Mouse (Mus musculus) heart, embryonic 12.5 days (tissue): ENCODE measurements around the gene Grik5. TPM values are rescaled to one million over a fixed set of nuclear protein-coding genes. Genes with fewer than 3 reads are reported as not detected.

Experiments used
- ATAC-seq: fragments of 200-750 bp; cut with Nextera tagmentation; 2 replicates; pipeline ENCODE4 v1.8.0; 2017; ENCODE audit warnings: moderate TSS enrichment, moderate library complexity; ENCODE audit not compliant: insufficient number of reproducible peaks, low FRiP score
- H3K27ac ChIP-seq: fragments of 300-500 bp; sonication (generic); 2 replicates; pipeline ENCODE4 v1.5.1; 2016; ENCODE audit warnings: mild to moderate bottlenecking, moderate library complexity; ENCODE audit not compliant: poor library complexity, severe bottlenecking
- H3K27me3 ChIP-seq: fragments of 300-500 bp; sonication (generic); replicated peaks from 2 replicates; pipeline ENCODE4 v1.6.1; 2016; ENCODE audit warnings: mild to moderate bottlenecking, moderate library complexity
- H3K36me3 ChIP-seq: fragments of 300-500 bp; sonication (generic); 2 replicates; pipeline ENCODE4 v1.6.1; 2016; ENCODE audit warnings: mild to moderate bottlenecking, moderate library complexity
- H3K4me1 ChIP-seq: fragments of 300-500 bp; sonication (generic); replicated peaks from 2 replicates; pipeline ENCODE4 v1.6.1; 2016; ENCODE audit warnings: mild to moderate bottlenecking
- H3K4me2 ChIP-seq: fragments of 300-500 bp; sonication (generic); 2 replicates; pipeline ENCODE4 v1.6.1; 2016; ENCODE audit warnings: mild to moderate bottlenecking, moderate library complexity
- H3K4me3 ChIP-seq: fragments of 300-500 bp; sonication (generic); 2 replicates; pipeline ENCODE4 v1.5.1; 2016; ENCODE audit warnings: mild to moderate bottlenecking
- H3K9ac ChIP-seq: fragments of 300-500 bp; sonication (generic); 2 replicates; pipeline ENCODE4 v1.6.1; 2016; ENCODE audit warnings: mild to moderate bottlenecking, moderate library complexity
- H3K9me3 ChIP-seq: fragments of 300-500 bp; sonication (generic); replicated peaks from 2 replicates; pipeline ENCODE4 v1.6.1; 2016; ENCODE audit warnings: mild to moderate bottlenecking, moderate library complexity
- WGBS: fragments of 180-500 bp; shearing (Covaris S2); methylation state at CpG from one replicate; pipeline ENCODE4 v1.1.7; 2016; 5-methylcytosine and 5-hydroxymethylcytosine counted together
- polyA plus RNA-seq: library from polyadenylated mRNA; unstranded; fragments of >200 nt; fragmentation: Nextera tagmentation; extraction: Ambion mirVana; gene quantifications from 2 replicates; pipeline ENCODE4 v1.2.1, GENCODE M21; 2016

The Grik5 gene
- polyA plus RNA-seq, 1 experiment from 2014 or later, result 7.7 TPM

DNA sequence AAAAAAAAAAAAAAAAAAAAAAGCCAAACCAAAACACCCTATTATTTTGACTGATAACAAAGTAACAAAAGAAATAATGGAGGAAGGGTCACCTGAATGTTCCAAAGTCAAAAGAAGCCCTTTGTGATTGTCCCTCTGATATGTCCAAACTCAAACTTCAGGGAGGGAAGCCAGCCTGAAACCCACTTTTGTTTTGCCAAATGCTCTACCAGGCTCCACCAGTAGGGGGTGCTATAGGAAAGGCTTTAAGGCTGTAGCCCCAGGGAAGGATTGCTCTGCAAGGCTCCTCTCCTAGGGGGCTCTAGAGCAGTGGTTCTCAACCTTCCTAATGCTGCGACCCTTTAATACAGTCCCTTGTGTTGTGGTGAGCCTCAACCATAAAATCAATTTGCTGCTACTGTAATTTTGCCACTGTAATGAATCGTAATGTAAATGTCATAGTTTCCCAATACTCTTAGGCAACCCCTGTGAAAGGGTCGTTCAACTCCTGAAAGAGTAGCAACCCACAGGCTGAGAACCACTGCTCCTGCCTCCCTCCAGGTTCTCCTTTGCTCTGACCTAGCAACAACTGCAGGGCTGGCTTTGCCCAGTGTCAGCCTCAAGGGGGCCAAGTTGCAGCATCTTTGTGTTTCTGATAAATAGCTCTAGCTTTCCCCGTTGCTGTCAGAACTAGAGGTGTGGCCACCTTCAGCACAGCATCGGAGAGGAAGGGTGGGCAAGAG, 42.0 kb downstream of the Grik5 start:
- Histone ChIP-seq H3K36me3 (peaks cover 38% of the 10 kb centered on the region), H3K4me3 (no peak overlapping the region), H3K9ac (no peak overlapping the region), H3K4me2 (no peak overlapping the region), H3K27me3 (no peaks in the 10 kb centered on the region), H3K27ac (no peak overlapping the region), H3K4me1 (peaks cover 16% of the 10 kb centered on the region), H3K9me3 (no peaks in the 10 kb centered on the region)
- no peak for ATAC-seq
- 41% methylated on average over 5 of the region's 5 CpGs for WGBS

DNA sequence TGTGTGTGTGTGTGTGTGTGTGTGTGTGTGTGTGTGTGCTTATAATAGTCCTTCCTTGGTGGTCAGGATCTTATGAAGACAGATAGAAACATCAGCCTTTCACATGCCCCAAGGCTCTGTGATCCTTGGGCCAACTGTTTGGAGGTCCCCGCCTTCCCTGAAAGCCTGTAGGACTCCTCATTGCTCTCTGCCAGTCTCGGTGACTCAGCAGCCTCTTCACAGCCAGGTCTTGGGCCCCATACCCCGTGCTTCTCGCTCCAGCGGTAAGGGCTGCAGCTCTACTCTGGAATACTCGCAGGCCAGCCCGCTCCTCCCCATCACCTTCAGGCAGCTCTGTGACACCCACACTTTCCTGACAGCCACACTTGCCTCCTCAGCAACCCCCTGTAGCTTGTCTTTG, 45.7 kb downstream of the Grik5 start:
- Histone ChIP-seq H3K27me3 (no peaks in the 10 kb centered on the region), H3K27ac (no peak overlapping the region), H3K4me1 (peaks cover 21% of the 10 kb centered on the region), H3K36me3 (peaks cover 40% of the 10 kb centered on the region), H3K9ac (0 out of 2 replicates have a peak overlapping the region, but pooled peaks have one; percentile 6), H3K9me3 (no peaks in the 10 kb centered on the region), H3K4me2 (no peak overlapping the region), H3K4me3 (no peak overlapping the region)
- no peak for ATAC-seq
- 48% methylated on average over 7 of the region's 7 CpGs for WGBS

DNA sequence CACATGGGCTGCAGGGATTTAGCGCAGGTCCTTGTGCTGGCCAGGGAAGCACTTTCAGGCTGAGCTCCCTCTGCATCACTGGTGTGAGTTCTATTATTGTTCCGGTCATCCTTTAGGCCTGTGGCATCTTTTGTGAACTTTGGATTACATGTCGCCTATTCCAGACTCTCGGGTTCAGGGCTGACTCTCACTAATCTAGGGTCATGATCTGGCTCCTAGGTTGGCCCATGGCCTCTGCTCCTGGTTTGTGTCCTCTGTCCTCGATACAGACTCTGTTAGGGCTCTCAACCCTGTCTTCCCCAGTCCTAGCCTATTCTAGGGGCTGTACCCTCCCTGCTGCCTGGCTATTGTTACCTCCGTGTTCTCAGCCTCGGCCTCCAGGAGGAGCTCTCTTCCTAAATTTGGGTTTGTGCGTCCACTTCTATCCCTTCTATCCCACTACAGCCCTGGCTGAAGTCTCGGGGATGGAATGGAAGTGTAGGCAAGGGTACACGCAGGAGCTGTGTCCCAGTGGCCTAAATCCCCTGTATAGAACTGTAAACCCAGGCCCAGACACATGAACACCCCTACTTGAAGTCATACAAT, 46.2 kb downstream of the Grik5 start:
- Histone ChIP-seq H3K9ac (no peak overlapping the region), H3K4me1 (peaks cover 21% of the 10 kb centered on the region), H3K9me3 (no peaks in the 10 kb centered on the region), H3K4me2 (no peak overlapping the region), H3K27me3 (no peaks in the 10 kb centered on the region), H3K4me3 (no peak overlapping the region), H3K36me3 (peaks cover 45% of the 10 kb centered on the region), H3K27ac (no peak overlapping the region)
- 55% methylated on average over 10 of the region's 10 CpGs for WGBS
- ATAC-seq, result no peak

DNA sequence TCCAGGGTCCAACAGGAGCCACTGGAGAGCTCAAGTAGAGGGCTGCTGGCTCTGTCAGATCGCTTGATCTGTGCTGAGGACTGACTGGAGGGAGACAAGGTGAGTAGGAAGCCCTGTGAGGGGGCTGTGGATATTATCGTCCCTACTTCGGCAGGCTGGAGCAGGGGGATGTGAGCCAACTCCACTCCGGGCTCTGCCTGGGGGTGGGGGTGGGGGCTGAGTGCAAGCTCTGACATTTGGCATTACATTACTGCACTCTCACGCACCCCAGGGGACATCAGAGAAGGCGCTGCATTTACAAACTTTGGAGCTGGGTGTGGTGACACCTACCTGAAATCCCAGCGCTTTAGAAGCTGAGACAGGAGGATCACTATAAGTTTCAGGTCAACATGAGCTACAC, 60.6 kb downstream of the Grik5 start:
- Histone ChIP-seq H3K4me3 (no peak overlapping the region), H3K36me3 (peaks cover 38% of the 10 kb centered on the region), H3K9me3 (no peaks in the 10 kb centered on the region), H3K27ac (no peak overlapping the region), H3K27me3 (peaks cover 75% of the 10 kb centered on the region), H3K4me2 (no peak overlapping the region), H3K4me1 (peaks cover 22% of the 10 kb centered on the region), H3K9ac (no peak overlapping the region)
- no peak for ATAC-seq
- 52% methylated on average over 7 of the region's 7 CpGs for WGBS

DNA sequence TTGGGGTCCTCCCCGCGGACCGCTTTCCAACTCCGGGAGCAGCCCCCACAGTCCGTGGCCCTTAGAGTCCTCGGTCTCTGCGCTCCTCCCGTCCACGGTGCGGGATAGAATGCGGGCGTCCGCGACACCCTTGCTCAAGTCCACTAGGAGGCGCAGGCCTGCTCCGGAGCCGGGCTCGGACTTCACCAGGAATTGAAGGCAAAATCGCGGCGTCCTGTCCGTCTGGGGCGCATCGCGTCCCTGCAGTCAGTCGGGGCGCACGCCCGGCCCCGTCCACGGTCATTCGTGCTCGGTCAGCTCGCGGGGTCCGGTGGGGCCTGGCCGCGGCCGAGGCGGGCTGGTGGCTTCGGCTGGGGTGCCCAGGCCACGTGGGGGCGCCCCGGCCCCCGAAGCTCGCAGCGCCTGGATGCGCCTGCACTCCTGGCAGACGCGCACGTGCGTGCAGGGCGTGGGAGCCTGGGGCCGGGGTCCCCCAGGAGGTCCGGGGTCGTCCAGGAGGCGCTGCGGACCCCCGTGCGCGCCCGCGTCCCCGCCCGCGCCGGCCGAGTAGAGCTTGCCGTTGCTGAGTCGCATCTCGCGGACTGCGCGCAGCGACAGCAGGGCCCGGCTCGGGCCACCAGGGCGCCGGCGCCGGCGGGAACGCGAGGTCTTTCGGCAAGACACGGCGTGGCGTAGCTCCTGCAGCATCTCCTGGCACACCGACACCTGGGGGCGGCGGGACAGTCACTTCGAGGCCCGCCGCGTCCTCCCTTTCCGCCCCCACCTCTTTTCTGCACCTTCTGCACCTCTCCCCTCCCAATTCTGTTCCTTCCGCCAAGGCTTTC, 61.8 kb downstream of the Grik5 start:
- Histone ChIP-seq H3K27ac (no peak overlapping the region), H3K4me2 (peak overlapping the region; percentile 83), H3K4me1 (peaks cover 29% of the 10 kb centered on the region), H3K9ac (peak overlapping the region; percentile 38), H3K36me3 (peaks cover 26% of the 10 kb centered on the region), H3K4me3 (peak overlapping the region; percentile 47), H3K9me3 (no peaks in the 10 kb centered on the region), H3K27me3 (peaks cover 87% of the 10 kb centered on the region)
- ATAC-seq, result no peak
- 1% methylated on average over 94 of the region's 97 CpGs for WGBS

DNA sequence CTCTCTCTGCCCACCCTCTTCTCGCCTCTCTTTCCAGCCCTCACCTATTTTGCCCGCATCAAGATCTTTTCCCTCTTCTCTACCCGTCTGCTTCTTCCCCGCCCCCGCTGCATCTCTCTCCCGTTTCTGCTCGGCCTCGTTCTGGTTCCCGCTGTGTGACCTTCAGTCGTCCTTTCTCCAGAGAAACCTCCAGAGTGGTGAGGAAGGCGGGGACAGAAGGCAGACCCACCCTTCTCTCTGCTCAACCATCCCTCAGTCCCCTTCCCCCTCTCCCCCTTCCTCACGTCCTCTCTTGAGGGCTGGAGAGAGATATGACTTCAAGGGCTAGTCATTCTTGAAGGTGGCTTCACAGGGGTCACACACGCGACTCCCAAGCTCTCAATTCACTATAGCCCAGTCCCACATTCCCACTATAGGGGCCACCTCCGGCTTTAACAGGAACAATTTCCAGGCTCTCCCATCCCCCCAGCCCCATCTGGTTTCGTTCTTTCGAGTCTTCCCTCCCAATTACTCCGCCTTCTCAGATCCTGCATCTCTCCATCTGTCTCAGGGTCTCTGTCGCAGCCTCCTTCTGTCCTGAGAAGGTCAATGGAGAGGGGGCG, 62.9 kb downstream of the Grik5 start:
- 8% methylated on average over 20 of the region's 20 CpGs for WGBS
- Histone ChIP-seq H3K4me2 (peak overlapping the region; percentile 51), H3K27me3 (peaks cover 98% of the 10 kb centered on the region), H3K27ac (no peak overlapping the region), H3K9ac (no peak overlapping the region), H3K36me3 (peaks cover 14% of the 10 kb centered on the region), H3K4me3 (peak overlapping the region; percentile 20), H3K4me1 (peaks cover 37% of the 10 kb centered on the region), H3K9me3 (no peaks in the 10 kb centered on the region)
- no peak for ATAC-seq

DNA sequence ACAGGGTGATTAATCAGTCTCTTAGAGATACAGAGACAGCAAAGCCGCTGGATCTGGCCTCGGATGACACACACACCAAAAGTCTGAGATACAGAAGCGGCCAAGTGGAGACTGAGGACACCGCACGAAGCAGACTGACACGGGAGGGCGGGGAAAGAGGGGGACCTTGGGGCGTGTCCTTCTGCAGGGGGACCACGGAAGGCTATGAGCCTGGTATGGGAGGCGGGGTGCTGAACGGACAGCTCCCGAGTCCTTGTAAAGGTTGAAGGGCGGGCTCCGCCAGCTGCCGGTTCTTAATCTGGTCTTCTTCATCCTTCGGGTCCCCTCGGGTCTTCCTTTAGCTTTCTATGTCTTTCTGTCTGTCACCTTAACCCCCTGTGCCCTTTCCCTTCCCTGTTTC, 63.5 kb downstream of the Grik5 start:
- Histone ChIP-seq H3K9ac (no peak overlapping the region), H3K4me1 (peaks cover 37% of the 10 kb centered on the region), H3K4me3 (peak overlapping the region; percentile 20), H3K4me2 (peak overlapping the region; percentile 51), H3K36me3 (peaks cover 9% of the 10 kb centered on the region), H3K27ac (no peak overlapping the region), H3K27me3 (peaks cover 100% of the 10 kb centered on the region), H3K9me3 (no peaks in the 10 kb centered on the region)
- under 1% methylated on average over 17 of the region's 17 CpGs for WGBS
- ATAC-seq, result no peak

DNA sequence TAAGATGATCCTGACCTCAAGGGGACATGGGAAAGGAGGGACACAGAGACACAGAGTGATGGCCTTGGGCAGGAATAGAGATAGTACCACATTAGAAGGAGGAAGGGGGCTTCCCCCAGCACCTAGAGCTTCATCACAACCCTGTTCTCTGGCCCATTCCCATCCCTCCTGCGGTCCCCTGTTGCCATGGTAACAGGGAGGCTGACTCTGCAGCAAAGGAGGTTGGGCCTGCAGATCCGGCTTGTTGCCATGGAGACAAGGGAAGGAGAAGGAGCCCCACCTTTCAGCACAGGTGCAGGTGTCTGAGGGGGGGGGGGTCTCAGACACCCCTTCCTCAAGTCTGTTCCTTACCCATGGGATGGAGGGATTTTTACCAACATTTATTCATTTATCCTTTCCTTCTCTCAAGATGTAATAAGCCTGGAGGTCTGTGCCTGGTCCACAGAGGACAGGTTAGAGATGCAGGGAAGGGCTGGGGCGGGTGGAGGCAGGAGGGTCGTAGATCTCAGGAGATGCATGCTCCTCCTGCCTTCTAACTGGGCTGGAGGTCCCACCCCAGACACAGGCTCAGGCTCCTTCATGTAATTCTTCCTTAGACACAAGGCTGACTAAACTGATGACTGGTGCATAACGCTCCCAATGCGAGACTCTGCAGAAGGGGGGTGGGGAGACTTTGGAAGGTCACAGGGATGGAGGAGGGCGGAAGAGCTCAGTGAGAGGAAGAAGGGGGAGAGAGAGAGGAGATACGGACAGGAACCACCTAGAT, 64.4 kb downstream of the Grik5 start:
- H3K27ac ChIP-seq, result no peak overlapping the region
- H3K4me1 ChIP-seq, result peaks cover 41% of the 10 kb centered on the region
- peaks cover 96% of the 10 kb centered on the region for H3K27me3 ChIP-seq
- 23% methylated on average over 8 of the region's 8 CpGs for WGBS
- peaks cover under 1% of the 10 kb centered on the region; the same call in 1 of the 2 replicates for H3K36me3 ChIP-seq
- H3K9ac ChIP-seq, result no peak overlapping the region
- H3K9me3 ChIP-seq, result no peaks in the 10 kb centered on the region
- H3K4me3 ChIP-seq, result no peak overlapping the region
- ATAC-seq, result no peak
- no peak overlapping the region for H3K4me2 ChIP-seq

DNA sequence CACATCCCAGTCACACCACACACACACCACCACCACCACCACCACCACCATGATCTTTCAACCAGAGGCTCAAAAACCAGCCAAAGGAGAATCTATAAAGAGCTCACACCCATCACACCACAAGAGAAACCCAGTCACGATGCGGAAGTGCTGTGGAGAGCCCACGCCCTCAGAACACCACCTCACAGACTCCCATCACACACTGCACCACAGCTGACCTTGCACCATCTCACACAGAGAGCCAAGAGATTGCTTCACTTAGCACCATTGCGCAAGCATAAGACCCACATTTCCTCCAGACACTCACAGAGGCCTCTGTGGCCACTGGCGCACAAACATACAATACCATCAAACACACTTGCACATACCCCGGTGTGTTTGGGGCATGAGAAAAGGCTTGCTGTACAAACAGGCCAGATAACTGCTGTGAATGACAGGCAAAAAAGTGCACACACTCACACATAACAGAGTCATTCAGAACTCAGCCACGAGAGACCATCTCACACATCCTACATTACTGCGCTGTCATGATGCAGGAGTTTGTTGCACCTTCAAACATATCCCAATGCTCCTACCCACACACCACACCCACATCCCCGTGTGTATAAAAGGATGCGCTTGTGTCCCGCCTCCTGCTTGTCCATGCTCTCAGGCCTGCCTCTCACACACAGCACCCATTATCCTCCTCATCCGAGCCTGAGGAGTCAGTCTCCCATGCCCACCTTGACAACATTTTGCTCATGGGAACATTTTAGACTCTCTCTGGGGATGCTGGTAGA, 65.4 kb downstream of the Grik5 start:
- H3K4me1 ChIP-seq, result peaks cover 41% of the 10 kb centered on the region
- no peak for ATAC-seq
- no peak overlapping the region for H3K4me2 ChIP-seq
- H3K27ac ChIP-seq, result no peak overlapping the region
- 80% methylated on average over 12 of the region's 12 CpGs for WGBS
- H3K27me3 ChIP-seq, result peaks cover 90% of the 10 kb centered on the region
- H3K4me3 ChIP-seq, result no peak overlapping the region
- H3K36me3 ChIP-seq, result no peaks in the 10 kb centered on the region
- no peak overlapping the region for H3K9ac ChIP-seq
- H3K9me3 ChIP-seq, result no peaks in the 10 kb centered on the region

DNA sequence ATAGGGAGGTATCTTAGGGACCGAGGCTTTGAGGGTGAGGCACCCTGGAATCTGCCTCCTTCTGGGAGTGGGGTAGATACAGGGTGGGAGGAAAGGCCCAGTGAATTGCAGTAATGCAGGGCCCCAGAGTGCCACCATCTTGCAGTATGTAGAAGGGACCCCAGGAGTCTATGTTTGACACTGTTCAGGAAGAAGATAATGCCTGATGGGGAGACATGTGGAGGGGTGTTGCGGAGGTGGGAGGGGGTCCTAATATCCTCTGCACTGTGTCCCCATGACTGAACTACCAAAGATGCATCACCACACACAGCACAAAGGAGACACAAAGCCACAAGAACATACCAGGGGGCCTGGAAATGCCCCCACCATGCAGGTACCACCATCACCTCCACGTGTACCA, 66.0 kb downstream of the Grik5 start:
- no peaks in the 10 kb centered on the region for H3K36me3 ChIP-seq
- peak overlapping the region; percentile 39; the same call in 1 of the 2 replicates for H3K4me3 ChIP-seq
- peak overlapping the region; percentile 64; the same call in 1 of the 2 replicates for H3K4me2 ChIP-seq
- 0 out of 2 replicates have a peak, but pooled peaks have one; percentile 3 for ATAC-seq
- H3K9me3 ChIP-seq, result no peaks in the 10 kb centered on the region
- 80% methylated on average over 3 of the region's 3 CpGs for whole genome bisulfite sequencing
- H3K27ac ChIP-seq, result no peak overlapping the region
- peaks cover 41% of the 10 kb centered on the region for H3K4me1 ChIP-seq
- no peak overlapping the region for H3K9ac ChIP-seq
- H3K27me3 ChIP-seq, result peaks cover 86% of the 10 kb centered on the region
